ENCODE assay signal across 20 mouse cellular contexts in the genomic region with DNA sequence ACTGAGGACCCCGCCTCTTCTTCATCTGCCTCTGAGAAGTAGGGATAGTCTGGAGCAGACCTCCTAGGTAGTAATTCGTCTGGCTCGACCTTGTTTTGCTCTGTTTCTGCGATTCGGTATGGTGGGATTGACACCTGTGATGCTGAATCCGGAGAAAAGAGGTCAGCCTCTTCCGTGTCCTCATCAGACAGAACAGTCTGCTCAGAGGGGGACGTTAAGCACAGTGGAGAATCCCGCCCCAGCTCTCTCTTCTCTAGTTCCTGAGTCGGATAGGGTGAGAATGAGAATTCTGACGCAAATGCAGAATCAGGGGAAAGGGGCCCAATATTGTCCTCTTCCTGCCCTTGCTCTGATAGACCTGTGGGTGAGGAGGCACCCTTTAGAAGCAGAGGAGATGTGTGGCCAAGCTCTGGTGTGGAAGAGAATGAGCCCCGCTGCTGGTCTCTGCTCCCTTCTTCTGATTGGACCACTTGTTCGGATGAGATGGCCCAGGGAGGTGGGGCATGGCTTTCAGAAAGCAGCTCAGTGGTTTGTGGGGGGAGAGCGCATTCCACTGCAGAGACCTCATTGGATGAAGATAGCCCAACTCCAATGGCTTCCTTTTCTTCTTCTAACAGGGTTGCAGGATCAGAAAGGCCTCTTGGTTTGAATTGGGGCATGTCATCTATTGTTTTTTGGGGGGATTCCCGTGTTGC. TPM values are rescaled to one million over a fixed set of nuclear protein-coding genes. Genes with fewer than 3 reads are reported as not detected.
DNase-seq lines count a peak whose midpoint lies in the region; ATAC-seq and TF ChIP-seq lines count a peak whose summit lies in the region.
"Had no signal": no experiment of that assay in that cellular context is flagged by ENCODE, and none has a peak within 500 bp of the region (broad histone marks: within the 10 kb centered on the region; RNA-seq: fewer than 3 reads in every experiment).

No protein-coding gene starts in this region.

- no peak overlapping the region for H3K9ac ChIP-seq in liver, postnatal 0 days (replicated peaks)
- H3K9ac ChIP-seq in liver, embryonic 11.5 days (ENCODE audit: low read depth, low read length) = no peak overlapping the region
- H3K9ac ChIP-seq in kidney, embryonic 14.5 days (ENCODE audit: low read depth, low read length) = no peak overlapping the region
- H3K9ac ChIP-seq: forebrain, embryonic 12.5 days; hindbrain, embryonic 14.5 days; lung, embryonic 15.5 days had no signal

- peak overlapping the region; percentile 10; the same call in 1 of the 2 replicates for H3K4me2 ChIP-seq in liver, postnatal 0 days (ENCODE audit: low read depth, low read length)
- no peak overlapping the region for H3K4me2 ChIP-seq in liver, embryonic 11.5 days
- H3K4me2 ChIP-seq in kidney, embryonic 14.5 days (replicated peaks; ENCODE audit: low read depth, low read length) = no peak overlapping the region
- H3K4me2 ChIP-seq: forebrain, embryonic 12.5 days; heart, embryonic 11.5 days; hindbrain, embryonic 14.5 days; lung, embryonic 15.5 days had no signal

- no peak for DNase-seq in liver, postnatal 0 days
- DNase-seq in liver, embryonic 11.5 days (ENCODE audit: low spot score) = no peak
- DNase-seq in naive thymus-derived CD4-positive, alpha-beta T cell, adult 2 months (ENCODE audit: low read depth) = peak; percentile 57
- DNase-seq in thymus, postnatal 25 days = peak; percentile 35
- DNase-seq in natural killer cell, adult 2 months (ENCODE audit: low spot score in 2 of 2) = no peak
- no peak for DNase-seq in layer of hippocampus, adult 9-11 months
- DNase-seq: adrenal gland, adult 8-10 months; gastrocnemius, postnatal 14 days; heart, postnatal 14 days; kidney, adult 11 months; kidney, postnatal 14 days; right cerebral cortex, postnatal 14 days had no signal

- H3K9me3 ChIP-seq in liver, postnatal 0 days (ENCODE audit: low read length) = no peaks in the 10 kb centered on the region
- no peaks in the 10 kb centered on the region for H3K9me3 ChIP-seq in liver, embryonic 11.5 days (ENCODE audit: control insufficient read depth, low read length)
- no peaks in the 10 kb centered on the region for H3K9me3 ChIP-seq in kidney, embryonic 14.5 days (ENCODE audit: control insufficient read depth, low read length)
- H3K9me3 ChIP-seq: forebrain, embryonic 12.5 days; G1E; lung, embryonic 15.5 days had no signal

- TF ChIP-seq EP300 in liver, postnatal 0 days (IDR thresholded peaks at IDR 0.05; ENCODE audit: low read depth) = no peak

- H3K36me3 ChIP-seq in liver, postnatal 0 days (replicated peaks; ENCODE audit: insufficient read depth, low read length) = no peaks in the 10 kb centered on the region
- H3K36me3 ChIP-seq in liver, embryonic 11.5 days (ENCODE audit: control insufficient read depth, insufficient read depth, low read length) = no peaks in the 10 kb centered on the region
- no peaks in the 10 kb centered on the region for H3K36me3 ChIP-seq in kidney, embryonic 14.5 days (ENCODE audit: control insufficient read depth, insufficient read depth, low read length)
- H3K36me3 ChIP-seq: forebrain, embryonic 12.5 days; G1E; lung, embryonic 15.5 days had no signal

- TF ChIP-seq CTCF in liver, postnatal 0 days (IDR thresholded peaks at IDR 0.05; ENCODE audit: low read depth) = no peak

- no peaks in the 10 kb centered on the region for H3K27me3 ChIP-seq in liver, postnatal 0 days (ENCODE audit: insufficient read depth, low read length)
- H3K27me3 ChIP-seq in liver, embryonic 11.5 days (replicated peaks; ENCODE audit: control insufficient read depth, insufficient read depth, low read length) = no peaks in the 10 kb centered on the region
- H3K27me3 ChIP-seq in kidney, embryonic 14.5 days (ENCODE audit: control insufficient read depth, insufficient read depth, low read length) = no peaks in the 10 kb centered on the region
- H3K27me3 ChIP-seq: forebrain, embryonic 12.5 days; lung, embryonic 15.5 days had no signal

- ATAC-seq in liver, postnatal 0 days = no peak
- ATAC-seq in liver, embryonic 11.5 days (replicated peaks; ENCODE audit: low FRiP score) = no peak
- peak; percentile 48 for ATAC-seq in CD4-positive, CD25-positive, alpha-beta regulatory T cell, adult 4 months
- ATAC-seq in kidney, embryonic 14.5 days (ENCODE audit: low FRiP score, low TSS enrichment) = no peak
- ATAC-seq: midbrain, embryonic 16.5 days had no signal

- H3K27ac ChIP-seq in liver, postnatal 0 days (ENCODE audit: low read depth) = no peak overlapping the region
- no peak overlapping the region for H3K27ac ChIP-seq in liver, embryonic 11.5 days (ENCODE audit: low read depth, low read length)
- H3K27ac ChIP-seq in kidney, embryonic 14.5 days (ENCODE audit: low read depth, low read length) = no peak overlapping the region
- H3K27ac ChIP-seq: forebrain, embryonic 12.5 days; hindbrain, embryonic 14.5 days; lung, embryonic 15.5 days had no signal

- peaks cover 10% of the 10 kb centered on the region; the same call in 1 of the 2 replicates for H3K4me1 ChIP-seq in liver, postnatal 0 days (ENCODE audit: insufficient read depth)
- no peaks in the 10 kb centered on the region for H3K4me1 ChIP-seq in liver, embryonic 11.5 days (replicated peaks; ENCODE audit: control insufficient read depth, insufficient read depth, low read length)
- H3K4me1 ChIP-seq in kidney, embryonic 14.5 days (ENCODE audit: control insufficient read depth, insufficient read depth, low read length) = no peaks in the 10 kb centered on the region
- H3K4me1 ChIP-seq: forebrain, embryonic 12.5 days; lung, embryonic 15.5 days had no signal

- 71% methylated on average over 15 of the region's 15 CpGs for WGBS in liver, postnatal 0 days (ENCODE audit: insufficient replicate concordance)
- 70% methylated on average over 15 of the region's 15 CpGs for WGBS in liver, embryonic 11.5 days
- WGBS in kidney, embryonic 14.5 days = 89% methylated on average over 15 of the region's 15 CpGs

- no peak overlapping the region for H3K4me3 ChIP-seq in liver, postnatal 0 days (ENCODE audit: low read depth, low read length)
- H3K4me3 ChIP-seq in liver, embryonic 11.5 days (ENCODE audit: low read depth, low read length) = no peak overlapping the region
- H3K4me3 ChIP-seq in kidney, embryonic 14.5 days (ENCODE audit: low read length) = no peak overlapping the region
- H3K4me3 ChIP-seq: forebrain, embryonic 12.5 days; lung, embryonic 15.5 days had no signal

RNA-seq across cellular contexts. Expression of a gene that starts 49.3 kb away (rescaled TPM):
- polyA plus RNA-seq in liver, postnatal 0 days (2015; fragmentation: Nextera tagmentation; extraction: Ambion mirVana) = 0.01 and 0.17 TPM in 2 replicates
- 0.04 and 0.12 TPM in 2 replicates for polyA plus RNA-seq in liver, embryonic 11.5 days (2014; fragmentation: Nextera tagmentation; extraction: Ambion mirVana)
- polyA plus RNA-seq in CD4-positive, CD25-positive, alpha-beta regulatory T cell, adult 4 months (2017; shearing (Covaris generic)) = under 1 TPM; 0.39 to 0.52 TPM
- polyA plus RNA-seq in kidney, embryonic 14.5 days (2014; fragmentation: Nextera tagmentation; extraction: Ambion mirVana) = 0.04 and 0.07 TPM in 2 replicates
- polyA plus RNA-seq: G1E had no signal

Comparison
In these comparisons a context has a peak if more than half of its experiments do, and no peak if none do; other contexts are left out.
1. DNase-seq: peak in naive thymus-derived CD4-positive, alpha-beta T cell, adult 2 months (single experiment) and thymus, postnatal 25 days (single experiment); none in liver, postnatal 0 days (single experiment), liver, embryonic 11.5 days (single experiment), natural killer cell, adult 2 months (0 of 2) and layer of hippocampus, adult 9-11 months (single experiment).